Mouse (Mus musculus) gastrocnemius, postnatal 14 days (tissue): ENCODE data around the gene Ntm. TPM values are rescaled to one million over a fixed set of nuclear protein-coding genes. Genes with fewer than 3 reads are reported as not detected.

Experiments
- DNase-seq: peaks from one replicate; pipeline ENCODE4 v3.0.0; 2021; ENCODE audit warnings: mixed read lengths
- intact Hi-C: fragments of 180-260 bp; cut with DNase I; formaldehyde crosslinking; loops from one replicate; pipeline ENCODE4 v1.15.1; 2025; ENCODE audit warnings: low total_unique reads
- total RNA-seq, 2 experiments: library from RNA; stranded (reverse); gene quantifications; 2 replicates each; pipeline ENCODE4 v1.2.3; 2021

The Ntm gene
- total RNA-seq, 2 experiments from 2014 or later, result 2.6 to 3.0 TPM

GRCm38 (mm10) chr9:29642997-29643657 lies 319.8 kb downstream of the Ntm start:
- intact Hi-C loops, result loop anchor here (10.0 kb wide), 1 partner anchor 1378 kb away; no protein-coding TSS in a partner anchor
- DNase-seq, result peak; percentile 68

- DNase-seq, result no peak
- intact Hi-C loops, result no loop called here
Observed at GRCm38 (mm10) chr9:29637335-29637734, 325.6 kb downstream of the Ntm start.

DNA sequence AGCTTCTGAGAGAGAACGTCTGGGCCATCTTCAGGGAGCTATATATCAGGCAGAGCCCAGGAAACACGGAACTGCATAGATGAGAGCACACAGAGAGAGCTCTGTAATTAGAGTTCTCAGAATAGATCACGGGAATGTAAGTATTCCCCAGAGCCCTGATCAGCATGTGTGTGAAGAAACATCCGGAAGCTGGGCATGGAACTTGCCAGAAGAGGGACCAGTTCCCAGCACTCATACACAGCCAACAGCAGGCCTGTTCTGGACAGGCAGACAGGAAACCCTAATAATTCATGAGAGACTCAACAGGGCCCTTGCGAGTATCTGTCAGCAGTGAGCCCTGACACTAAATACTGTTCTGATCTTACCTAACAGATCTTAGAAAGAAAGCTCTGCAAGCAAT lies 345.8 kb downstream of the Ntm start:
- intact Hi-C loops, result no loop called here
- DNase-seq, result peak; percentile 42

DNA sequence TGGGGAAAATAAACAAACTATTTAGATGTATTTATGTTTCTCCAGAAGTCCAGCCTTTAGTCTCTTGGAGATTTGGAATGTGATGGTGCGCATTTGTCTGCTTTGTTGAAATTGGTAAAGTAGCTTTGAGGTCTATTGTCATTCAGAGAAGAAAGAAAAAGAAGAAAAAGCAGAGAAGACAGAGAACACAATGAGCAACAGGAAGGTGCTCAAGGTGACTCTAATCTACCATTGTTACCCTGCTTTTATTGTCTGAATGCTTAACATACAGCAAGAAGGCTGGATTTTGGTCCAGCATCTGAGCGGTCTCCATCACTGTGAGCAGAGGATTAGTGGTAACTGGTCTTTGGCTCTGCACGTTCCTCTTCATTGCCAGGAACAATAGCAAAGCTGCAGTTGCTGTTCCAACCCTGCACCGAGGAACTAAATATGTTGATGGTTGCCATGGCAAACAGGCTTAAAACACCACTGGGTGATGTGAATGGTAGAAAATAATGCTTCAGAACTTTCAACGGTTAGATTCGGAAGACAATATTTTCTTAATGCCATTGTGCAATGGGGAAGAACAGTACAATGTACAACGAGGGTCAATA lies 350.8 kb downstream of the Ntm start:
- intact Hi-C loops, result no loop called here
- DNase-seq, result no peak

DNA sequence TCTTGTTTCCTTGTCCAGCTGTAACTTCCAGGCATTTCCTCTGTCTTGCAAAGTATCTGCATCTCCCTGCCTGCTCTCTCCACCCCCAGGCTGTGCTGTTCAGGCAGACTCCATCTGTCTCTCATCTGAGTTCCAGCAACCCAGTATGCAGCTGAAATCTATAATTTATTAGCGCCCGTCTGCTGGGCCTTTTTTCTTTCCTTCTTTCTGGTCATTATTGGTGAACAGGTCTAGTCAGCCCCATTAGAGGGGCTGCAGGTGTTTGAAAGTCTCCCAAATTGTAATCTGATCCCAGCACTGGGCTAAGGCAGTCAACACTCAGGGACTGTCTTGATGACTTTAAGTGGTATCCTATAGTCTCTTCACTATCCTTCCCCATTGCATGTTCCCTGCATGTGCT lies 352.1 kb downstream of the Ntm start:
- intact Hi-C loops, result no loop called here
- DNase-seq, result no peak

DNA sequence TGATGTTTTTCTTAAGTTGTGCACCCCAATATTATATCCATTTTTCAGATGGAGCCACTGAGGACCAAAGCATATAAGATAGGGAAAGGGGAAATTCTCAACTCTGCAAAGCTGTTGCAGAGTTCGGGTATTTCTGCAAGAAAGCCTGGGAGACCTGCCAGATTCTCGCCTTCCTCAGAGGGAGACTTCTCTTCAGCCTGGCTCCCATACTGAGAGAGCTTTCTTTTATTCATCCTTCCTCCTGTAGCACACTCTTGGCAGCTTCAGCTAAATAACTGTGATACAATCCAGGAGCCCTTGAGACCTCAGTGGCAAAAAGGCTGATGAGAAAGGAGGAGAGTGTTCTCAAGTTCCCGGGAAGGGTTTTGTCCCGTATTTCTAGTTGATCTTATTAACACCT lies 365.3 kb downstream of the Ntm start:
- peak; percentile 14 for DNase-seq
- intact Hi-C loops, result no loop called here

DNA sequence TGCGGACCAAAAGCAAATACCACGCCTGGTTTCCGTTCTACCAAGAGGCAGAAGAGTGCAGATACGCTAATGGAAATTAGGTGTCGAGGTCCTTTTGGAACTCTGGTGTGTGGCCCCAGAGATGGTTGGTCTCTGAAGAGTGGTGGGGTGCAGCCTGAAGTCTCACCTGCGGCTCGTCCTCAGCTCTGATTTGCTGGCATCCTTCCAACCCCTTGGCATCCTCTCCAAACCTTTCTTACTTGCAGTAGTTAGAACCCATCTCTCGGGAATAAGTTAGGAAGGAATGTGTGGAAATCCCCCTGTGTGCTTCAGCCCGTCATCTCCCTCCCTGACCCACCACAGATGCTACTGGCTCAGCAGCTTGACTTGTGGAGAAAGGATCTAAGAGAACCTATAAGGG lies 367.6 kb downstream of the Ntm start:
- intact Hi-C loops, result no loop called here
- no peak for DNase-seq

- intact Hi-C loops, result no loop called here
- no peak for DNase-seq
Observed at GRCm38 (mm10) chr9:29594537-29595294, 368.2 kb downstream of the Ntm start.

DNA sequence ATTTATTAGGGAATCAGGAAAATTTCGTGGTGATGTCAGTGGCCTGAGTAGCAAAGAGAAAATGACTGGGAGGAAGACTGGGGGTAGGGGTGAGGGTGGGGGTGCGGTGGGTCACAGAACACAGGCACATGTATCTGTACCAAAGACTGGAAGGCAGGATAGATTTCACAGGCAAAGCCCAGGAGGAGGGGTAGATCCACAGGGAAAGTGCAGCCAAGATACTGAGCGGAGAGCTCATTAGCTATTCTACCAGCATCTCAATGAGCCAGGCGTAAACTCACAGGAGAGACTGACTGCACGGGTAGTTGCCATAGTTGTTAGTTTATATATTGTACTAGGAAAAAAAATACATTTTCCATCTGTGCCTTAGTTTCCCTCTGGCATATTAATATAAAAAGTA lies 375.6 kb downstream of the Ntm start:
- DNase-seq, result no peak
- intact Hi-C loops, result no loop called here

DNA sequence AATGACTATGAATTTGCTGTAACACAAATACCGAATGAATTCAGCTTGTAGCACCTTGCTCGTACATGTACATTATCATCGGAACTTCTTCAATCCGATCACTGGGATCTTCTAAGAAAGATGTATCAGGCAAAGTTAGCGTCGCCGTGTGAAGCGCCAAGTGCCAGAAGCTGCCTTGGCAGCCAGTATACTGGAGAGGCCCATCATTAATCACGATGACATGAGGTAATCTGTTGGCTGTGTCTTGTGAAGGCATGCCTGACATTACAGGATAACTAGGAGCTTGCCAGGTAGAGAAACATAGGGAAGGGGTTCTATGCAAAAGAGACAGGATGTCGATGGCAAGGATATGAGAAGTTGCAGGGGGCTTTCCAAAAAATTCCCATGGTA lies 376.6 kb downstream of the Ntm start:
- no peak for DNase-seq
- intact Hi-C loops, result no loop called here

DNA sequence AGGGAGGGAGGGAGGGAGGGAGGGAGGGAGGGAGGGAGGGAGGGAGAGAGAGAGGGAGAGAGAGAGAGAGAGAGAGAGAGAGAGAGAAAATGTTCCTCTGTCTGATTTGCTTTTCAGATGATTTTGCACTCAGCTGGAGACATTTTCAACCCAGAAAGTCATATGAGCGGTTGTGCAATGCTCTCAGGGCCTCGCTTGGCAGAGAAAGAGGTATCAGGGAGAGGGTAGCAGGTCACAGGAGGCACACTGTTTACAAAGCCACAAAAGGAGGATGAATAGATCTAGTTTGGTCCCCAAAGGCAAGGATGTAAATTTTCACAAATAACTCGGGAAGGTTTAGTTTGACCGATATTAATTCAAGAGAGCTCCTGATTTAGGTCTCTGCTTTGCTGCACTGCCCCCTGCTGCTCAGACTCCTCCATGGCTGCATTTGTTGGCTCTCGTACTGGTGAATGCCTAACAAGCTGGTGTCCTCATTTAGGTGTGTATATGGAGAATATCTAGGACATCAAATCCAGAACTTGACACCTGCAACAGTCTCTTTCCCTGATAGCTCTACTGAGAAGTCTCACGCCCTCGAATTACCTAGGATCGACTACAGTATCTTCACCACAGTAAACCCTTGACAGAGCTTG lies 377.1 kb downstream of the Ntm start:
- peak; percentile 34 for DNase-seq
- intact Hi-C loops, result no loop called here

- DNase-seq, result no peak
- intact Hi-C loops, result no loop called here
Observed at GRCm38 (mm10) chr9:29578226-29578625, 384.7 kb downstream of the Ntm start.

DNA sequence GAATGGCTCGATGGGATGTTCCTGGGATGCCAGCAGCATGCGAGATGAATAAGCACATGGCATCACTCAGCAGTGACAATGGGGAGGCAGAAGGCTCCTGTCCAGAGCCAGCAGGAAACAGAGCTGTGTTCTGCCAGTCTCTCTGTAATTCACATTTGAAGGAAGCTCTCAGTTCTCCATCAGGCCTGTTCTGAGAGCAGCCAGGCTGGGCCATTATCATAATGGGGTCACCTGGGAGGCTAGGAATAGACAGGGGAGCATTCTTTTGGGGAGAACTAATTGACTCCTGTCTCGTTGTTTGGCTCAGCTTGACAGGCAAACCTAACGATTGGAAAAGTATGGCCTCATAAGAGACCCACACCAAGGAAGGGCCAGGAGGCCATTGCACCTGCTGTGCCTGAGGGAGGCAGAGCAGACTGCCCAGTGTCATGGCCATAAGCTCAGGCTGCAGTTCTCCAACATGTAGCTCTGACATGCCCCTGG lies 386.8 kb downstream of the Ntm start:
- intact Hi-C loops, result no loop called here
- DNase-seq, result no peak

DNA sequence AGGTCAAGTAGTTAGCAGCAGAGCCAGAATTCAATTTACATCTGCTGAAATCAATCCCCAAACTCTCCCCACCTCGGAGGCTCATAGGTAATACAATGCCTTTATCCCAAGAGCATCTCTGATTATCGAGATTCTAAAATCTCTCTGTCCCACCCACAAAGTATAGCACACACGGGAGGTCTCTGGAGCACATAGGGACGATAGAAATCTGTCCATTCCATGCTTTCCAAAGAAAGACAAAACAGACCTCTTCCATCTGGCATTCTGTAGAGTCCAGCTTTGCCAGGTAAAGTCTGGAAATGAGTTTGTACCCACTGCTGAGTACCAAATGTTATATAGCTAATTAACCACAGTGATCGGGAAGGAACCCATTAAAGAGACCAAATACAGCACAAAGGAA lies 388.4 kb downstream of the Ntm start:
- intact Hi-C loops, result no loop called here
- no peak for DNase-seq

DNA sequence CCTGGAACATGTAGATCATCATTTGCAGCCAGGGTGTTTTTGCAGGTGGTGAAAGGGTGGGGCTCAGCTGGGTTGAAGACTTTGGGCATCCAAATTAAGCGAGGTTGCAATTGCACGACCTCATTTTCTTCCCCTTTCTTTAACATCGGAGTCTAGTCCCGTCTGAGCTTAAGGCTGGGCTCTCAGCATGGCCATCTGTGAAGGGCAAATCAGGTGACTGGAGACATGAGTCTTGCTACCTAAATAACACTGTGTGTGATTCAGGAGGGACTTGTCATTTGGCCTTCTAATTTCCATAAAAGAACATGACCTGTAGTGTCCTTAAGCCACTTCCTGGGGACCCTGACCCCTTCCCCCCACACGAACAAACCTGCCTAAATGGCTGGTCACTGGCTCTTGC lies 394.4 kb downstream of the Ntm start:
- no peak for DNase-seq
- intact Hi-C loops, result no loop called here

DNA sequence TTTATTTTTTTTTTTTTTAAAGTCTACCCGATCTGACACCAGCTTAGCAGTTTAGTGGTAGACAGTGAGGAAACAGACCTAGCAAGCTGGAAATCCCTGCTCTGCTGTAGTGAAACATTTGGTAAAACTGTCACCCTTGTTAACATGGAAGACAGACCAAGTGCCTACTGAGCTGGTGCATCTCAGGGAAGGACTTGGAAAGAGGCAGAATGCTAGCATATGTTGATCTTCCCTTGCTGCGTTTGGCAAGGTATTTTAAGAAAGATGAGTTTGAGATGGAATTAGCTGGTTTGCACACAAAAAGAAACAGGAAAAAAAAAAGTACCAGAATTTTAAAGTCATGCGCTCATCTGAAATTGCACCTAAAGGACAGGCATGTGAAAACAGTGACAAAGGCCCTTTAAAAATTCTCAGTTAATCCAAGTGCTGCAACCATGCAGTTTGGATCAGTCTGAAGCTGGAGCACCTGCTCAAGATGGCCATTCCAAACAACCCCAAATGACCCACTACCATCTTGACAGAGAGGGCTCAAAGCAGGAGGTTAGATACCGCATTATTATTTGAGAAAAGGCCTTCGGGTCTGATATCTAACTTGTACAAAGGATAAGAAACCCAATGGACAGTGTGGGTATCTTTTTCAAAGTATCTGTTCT lies 400.4 kb downstream of the Ntm start:
- intact Hi-C loops, result no loop called here
- no peak for DNase-seq

- intact Hi-C loops, result no loop called here
- DNase-seq, result no peak
Observed at GRCm38 (mm10) chr9:29558915-29559314, 404.0 kb downstream of the Ntm start.

DNA sequence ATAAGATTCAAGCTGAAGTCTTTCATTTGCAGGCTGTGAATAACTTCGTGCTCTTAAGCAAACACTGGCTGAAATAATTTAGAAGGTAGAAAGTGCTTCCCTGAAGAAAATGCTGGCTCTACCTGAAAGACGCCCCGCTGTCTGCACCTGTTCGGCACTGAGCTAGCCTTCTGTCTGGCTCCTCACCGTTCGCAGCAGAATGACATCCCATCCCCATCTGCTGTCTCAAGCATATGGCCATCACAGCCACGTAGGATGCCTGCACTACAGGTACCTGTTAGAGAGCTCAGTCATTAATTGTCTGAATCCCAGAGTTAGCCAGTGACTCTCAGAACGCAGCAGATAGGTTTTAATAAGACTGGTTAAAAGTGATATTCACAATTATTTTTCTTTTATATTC lies 412.4 kb downstream of the Ntm start:
- intact Hi-C loops, result no loop called here
- no peak for DNase-seq

DNA sequence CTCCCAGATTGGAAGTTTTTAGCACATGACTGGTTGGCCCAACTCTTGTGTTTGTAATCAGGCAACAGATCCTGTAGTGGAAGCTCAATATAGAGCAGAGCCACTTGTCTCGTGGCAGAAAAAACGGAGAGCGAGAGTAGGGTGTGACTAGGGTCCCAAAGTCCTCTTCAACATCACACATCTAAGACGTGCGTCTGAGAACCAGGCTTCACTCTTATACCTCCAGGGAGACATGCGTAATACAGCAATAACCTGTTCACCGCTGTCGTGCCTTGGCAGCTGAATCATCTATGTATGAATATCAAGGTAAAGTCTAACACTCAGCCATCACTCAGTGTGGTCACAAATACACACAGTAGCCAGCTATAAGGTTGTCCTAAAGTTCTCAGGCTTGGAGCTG lies 412.8 kb downstream of the Ntm start:
- DNase-seq, result no peak
- intact Hi-C loops, result no loop called here

DNA sequence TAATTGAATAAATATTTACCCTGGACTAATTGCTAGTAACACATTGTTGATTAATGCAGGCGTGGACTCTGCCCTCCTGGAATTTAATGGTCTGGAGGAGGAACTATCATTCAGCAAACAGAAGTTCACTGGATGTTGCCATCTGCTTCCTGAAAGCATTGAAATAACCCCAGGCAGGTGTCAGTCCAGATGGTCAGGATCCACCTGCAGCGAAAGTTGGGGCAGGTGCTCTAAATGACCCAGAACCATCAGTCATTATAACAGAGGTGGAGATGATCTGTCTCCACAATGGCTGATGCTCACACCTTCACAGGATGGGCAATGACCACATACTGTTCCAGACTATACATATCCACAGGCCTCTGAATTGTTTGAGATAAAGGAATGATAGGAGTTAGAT lies 426.5 kb downstream of the Ntm start:
- no peak for DNase-seq
- intact Hi-C loops, result no loop called here
